Mouse (Mus musculus) cortical plate, adult 2 months (tissue): ENCODE results near the gene Sec61a1.

ENCODE experiments used
- CTCF ChIP-seq: fragments of 200-500 bp; IDR thresholded peaks from 2 replicates; pipeline ENCODE4 v1.5.1; 2011; ENCODE audit warnings: mild to moderate bottlenecking, control low read depth, low read length; ENCODE audit not compliant: insufficient read depth; ENCODE audit errors: extremely low read depth
- POLR2A ChIP-seq: fragments of 200-500 bp; IDR thresholded peaks from 2 replicates; pipeline ENCODE4 v1.6.1; 2011; ENCODE audit warnings: mild to moderate bottlenecking, low read length, control low read depth; ENCODE audit not compliant: insufficient read depth; ENCODE audit errors: extremely low read depth

- TF ChIP-seq CTCF (no peak), POLR2A (peak; percentile 96)
These were observed at the start of gene Sec61a1 for GRCm38 (mm10) chr6:88518404-88519263.
